Mouse (Mus musculus) erythroblast, embryonic 14.5 days (primary cell): Measurements from ENCODE around the gene Chrm1. TPM values are rescaled to one million over a fixed set of nuclear protein-coding genes. Genes with fewer than 3 reads are reported as not detected.
"Not testable (repeated sequence)": the region's sequence is repeated elsewhere in the genome, so short reads cannot be mapped to it uniquely, and the experiment has no call there.

ENCODE experiments used
- H3K27me3 ChIP-seq: 2 replicates; pipeline ENCODE4 v1.6.1; 2012; ENCODE audit warnings: inconsistent platforms; ENCODE audit not compliant: control insufficient read depth
- H3K36me3 ChIP-seq: 2 replicates; pipeline ENCODE4 v1.6.1; 2012; ENCODE audit warnings: mild to moderate bottlenecking, inconsistent platforms; ENCODE audit not compliant: control insufficient read depth
- H3K4me1 ChIP-seq: 2 replicates; pipeline ENCODE4 v1.6.1; 2012; ENCODE audit warnings: inconsistent platforms; ENCODE audit not compliant: control insufficient read depth
- H3K4me3 ChIP-seq: replicated peaks from 2 replicates; pipeline ENCODE3; 2012; ENCODE audit warnings: moderate library complexity, mild to moderate bottlenecking, inconsistent platforms
- H3K9me3 ChIP-seq: 2 replicates; pipeline ENCODE4 v1.6.1; 2012; ENCODE audit warnings: low read length, inconsistent platforms, mixed read lengths; ENCODE audit not compliant: control insufficient read depth
- GATA1 ChIP-seq: IDR thresholded peaks from 2 replicates; pipeline ENCODE4 v1.6.1; 2012; ENCODE audit warnings: low read length, inconsistent platforms, mixed read lengths
- TAL1 ChIP-seq: IDR thresholded peaks from 3 replicates; pipeline ENCODE4 v1.6.1; 2012; ENCODE audit warnings: low read length, inconsistent platforms, mixed read lengths
- polyA plus RNA-seq: library from polyadenylated mRNA; stranded (reverse); fragments of >175 nt; gene quantifications from 2 replicates; pipeline ENCODE4 v1.2.3, GENCODE M21; 2012

Chrm1 gene
- polyA plus RNA-seq, 1 experiment = not detected

DNA sequence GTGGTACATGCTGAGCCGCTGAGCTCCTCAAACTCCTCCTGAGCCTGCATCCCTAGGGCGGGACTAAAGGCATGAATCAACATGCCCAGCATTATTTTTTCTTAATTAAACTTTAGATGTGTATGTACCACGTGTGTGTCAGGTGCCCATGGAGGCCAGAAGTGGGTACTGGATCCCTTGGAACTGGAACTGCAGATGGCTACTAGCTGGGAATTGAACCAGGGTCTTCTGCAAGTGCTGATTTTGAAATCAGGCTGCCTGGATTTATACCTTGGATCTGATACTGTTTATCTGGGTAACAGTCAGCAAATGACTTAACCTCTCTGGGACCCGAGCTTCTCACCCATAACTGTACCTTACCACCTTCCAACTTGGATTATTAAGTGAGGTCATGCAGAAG lies 58.4 kb downstream of the Chrm1 start:
- Histone ChIP-seq H3K27me3 (no peaks in the 10 kb centered on the region), H3K9me3 (no peaks in the 10 kb centered on the region), H3K4me3 (peak overlapping the region; percentile 80), H3K36me3 (peaks cover 41% of the 10 kb centered on the region), H3K4me1 (peaks cover 80% of the 10 kb centered on the region)
- TF ChIP-seq TAL1 (no peak), GATA1 (no peak)

DNA sequence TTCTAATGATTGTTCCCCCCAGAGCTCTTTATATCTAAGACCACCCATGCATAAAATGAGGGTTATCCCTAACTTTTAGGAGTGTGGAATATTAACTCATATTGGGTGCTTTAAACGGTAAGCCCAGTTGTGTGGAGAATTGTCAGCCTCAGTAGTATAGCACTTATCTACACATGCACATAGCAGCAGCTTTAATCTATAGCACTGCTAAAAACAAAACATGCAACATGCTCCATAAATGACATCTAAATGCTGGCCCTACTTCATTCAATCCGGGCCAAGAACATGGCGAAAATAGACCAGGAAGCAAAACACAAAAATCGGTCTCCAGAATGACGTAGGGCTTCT lies 58.9 kb downstream of the Chrm1 start:
- H3K4me1 ChIP-seq = peaks cover 76% of the 10 kb centered on the region
- H3K27me3 ChIP-seq = no peaks in the 10 kb centered on the region
- H3K4me3 ChIP-seq = peak overlapping the region; percentile 80
- no peaks in the 10 kb centered on the region for H3K9me3 ChIP-seq
- TF ChIP-seq TAL1 (no peak), GATA1 (no peak)
- H3K36me3 ChIP-seq = peaks cover 44% of the 10 kb centered on the region

DNA sequence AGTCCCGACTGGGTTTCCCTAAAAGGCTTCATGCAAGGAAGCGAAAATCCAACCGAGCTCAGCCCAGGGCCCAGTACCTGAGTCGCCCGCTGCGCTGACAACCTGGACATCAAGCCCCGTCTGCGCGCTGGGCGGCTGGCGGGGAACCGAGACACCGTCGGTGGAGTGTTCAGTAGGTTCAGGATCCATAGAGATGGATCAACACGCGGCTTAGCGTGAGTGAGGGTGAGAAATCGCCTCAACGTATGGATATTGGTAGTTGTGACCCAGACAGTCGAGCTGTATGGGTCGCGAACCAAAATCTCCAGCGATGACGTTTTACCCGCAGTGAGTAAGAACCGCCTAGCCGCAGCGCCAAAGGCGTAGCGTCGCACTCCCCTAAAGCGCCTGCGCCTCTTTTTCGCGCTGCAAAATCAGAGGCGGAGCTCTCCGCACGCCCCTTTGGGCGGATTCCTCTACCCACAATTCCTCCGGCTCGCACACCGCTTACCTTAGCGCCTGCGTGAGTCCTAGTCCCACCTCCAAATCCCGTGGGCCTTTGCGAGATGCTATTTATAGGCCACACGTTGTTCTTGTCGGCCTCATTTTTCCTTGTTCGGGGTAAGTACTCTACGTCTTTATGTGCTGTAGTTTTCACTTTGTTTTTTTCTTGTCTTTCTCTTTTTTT lies 59.5 kb downstream of the Chrm1 start, which contains the start of gene Slc3a2:
Gene Slc3a2 (minus strand): TSS at position 463 of the 667 bp plus-strand sequence.
- peaks cover 74% of the 10 kb centered on the region for H3K4me1 ChIP-seq
- H3K36me3 ChIP-seq = peaks cover 47% of the 10 kb centered on the region
- no peaks in the 10 kb centered on the region for H3K9me3 ChIP-seq
- H3K4me3 ChIP-seq = peak within 1 kb of the TSS; percentile 80
- no peak for TF ChIP-seq GATA1
- no peak for TF ChIP-seq TAL1
- no peaks in the 10 kb centered on the region for H3K27me3 ChIP-seq

DNA sequence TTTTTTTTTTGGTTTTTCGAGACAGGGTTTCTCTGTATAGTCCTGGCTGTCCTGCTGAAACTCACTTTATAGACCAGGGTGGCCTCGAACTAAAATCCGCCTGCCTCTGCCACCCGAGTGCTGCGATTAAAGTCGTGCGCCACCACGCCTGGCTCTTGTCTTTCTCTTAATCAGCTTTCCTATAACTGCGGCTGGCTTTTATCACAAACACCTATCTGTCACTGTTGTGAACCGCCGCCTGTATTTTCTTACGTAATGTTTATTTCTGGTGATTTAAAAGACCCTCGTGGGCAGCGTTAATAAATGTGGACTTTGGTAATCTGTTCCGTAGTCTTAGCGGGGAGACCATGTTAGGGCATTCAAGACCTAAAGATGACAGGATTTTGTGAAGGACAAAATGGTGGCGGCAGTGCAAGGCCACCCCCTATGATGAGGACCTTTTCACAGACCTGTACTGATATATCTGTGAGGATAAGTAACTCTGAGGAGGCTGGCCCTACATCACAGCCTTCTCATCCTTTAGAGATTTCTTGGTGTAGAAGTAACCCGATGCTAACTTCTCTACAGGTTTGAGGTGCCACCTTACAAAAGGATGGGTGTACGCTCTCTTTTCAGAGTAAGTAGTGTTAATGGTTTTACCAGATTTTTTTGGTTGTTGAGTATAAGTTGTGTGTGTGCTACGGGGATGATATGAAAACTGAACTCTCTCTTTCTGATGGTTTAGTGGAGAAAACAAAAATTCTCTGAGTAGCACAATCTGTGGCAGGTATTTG lies 60.2 kb downstream of the Chrm1 start:
- Histone ChIP-seq H3K9me3 (no peaks in the 10 kb centered on the region), H3K4me1 (peaks cover 67% of the 10 kb centered on the region), H3K36me3 (peaks cover 47% of the 10 kb centered on the region), H3K4me3 (peak overlapping the region; percentile 80), H3K27me3 (no peaks in the 10 kb centered on the region)
- no peak for TF ChIP-seq TAL1
- no peak for TF ChIP-seq GATA1

DNA sequence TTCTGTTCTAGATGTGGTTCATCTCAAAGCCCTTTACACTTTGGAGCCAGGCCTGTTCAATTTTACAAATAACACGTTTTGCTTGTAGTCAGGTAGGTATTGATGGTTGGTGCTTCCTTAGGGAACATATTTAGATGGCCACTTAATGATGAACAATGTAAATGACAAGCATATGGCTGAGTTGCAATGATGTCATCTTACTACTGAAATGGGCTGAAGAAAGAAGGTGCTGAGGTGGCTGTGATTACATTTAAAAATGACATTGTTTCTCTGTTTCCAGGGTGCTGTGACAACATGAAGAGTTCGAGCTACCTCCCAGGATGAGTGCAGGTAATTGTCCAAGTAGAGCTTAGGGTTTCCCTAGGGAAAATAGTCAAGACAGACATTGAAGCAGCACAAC lies 60.8 kb downstream of the Chrm1 start:
- Histone ChIP-seq H3K9me3 (no peaks in the 10 kb centered on the region), H3K4me1 (peaks cover 63% of the 10 kb centered on the region), H3K27me3 (no peaks in the 10 kb centered on the region), H3K4me3 (peak overlapping the region; percentile 80), H3K36me3 (peaks cover 47% of the 10 kb centered on the region)
- TF ChIP-seq TAL1 (no peak), GATA1 (no peak)

DNA sequence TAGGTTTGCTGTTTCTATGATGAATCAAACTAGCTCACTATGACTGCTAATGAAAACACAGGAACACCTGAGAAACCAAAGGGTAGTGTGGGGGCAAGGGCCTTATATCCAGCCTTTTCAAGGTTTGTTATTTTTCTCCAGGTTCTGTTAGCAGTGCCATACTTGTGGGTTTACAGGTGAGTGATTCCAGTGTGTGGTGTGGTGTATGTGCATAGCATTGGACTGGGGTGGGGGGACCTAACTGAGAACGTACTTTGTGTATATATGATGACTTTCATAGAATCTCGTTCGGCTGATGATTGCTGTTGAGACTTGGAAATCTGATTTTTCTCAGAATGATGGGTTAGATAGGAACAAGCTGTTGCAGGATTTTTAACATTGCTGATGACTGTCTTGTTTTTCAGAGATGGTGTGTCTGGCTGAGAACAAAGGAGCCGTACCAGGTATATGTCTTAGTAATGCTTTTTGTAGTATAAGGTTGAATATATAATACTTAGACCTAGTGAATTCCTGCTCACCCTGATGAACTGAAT lies 61.6 kb downstream of the Chrm1 start:
- TF ChIP-seq TAL1 (no peak), GATA1 (no peak)
- Histone ChIP-seq H3K9me3 (no peaks in the 10 kb centered on the region), H3K4me1 (peaks cover 58% of the 10 kb centered on the region), H3K36me3 (peaks cover 46% of the 10 kb centered on the region), H3K4me3 (peak overlapping the region; percentile 80), H3K27me3 (no peaks in the 10 kb centered on the region; the same call in 1 of the 2 replicates)

DNA sequence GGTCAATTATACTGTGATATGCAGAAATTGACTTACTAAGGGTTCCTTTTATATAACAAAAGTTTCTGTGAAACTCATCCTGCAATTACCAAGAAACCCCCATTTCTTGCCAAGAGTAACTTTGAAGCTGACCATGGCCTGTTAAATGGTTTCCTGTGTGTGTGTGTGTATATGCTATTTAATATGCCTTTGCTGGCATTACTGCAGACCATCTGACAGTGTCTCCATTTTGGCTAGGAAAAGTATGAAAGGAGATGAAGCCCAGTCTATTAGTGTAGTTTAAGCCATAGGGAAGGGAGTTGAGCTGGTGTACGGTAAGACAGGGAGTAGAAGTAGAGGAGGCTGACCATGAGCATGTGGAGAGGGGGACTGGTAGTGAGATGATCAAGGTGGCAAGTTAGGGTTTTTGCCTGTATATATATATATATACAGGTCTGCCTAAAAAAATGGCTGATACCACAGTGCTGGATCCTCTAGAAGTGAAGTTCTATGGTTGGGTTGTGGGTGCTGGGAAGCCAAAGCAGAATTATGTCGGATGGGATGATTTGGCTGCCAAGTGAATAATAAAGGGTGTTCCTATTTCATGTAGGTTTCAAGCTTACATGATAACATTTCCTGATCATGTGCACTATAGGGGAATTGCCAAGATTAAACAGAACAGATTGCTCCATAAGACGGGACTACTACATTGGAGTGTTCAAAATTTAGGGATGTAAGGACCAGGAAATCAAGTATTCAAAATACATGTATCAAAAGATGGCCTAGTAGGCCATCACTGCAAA lies 63.2 kb downstream of the Chrm1 start:
- no peak overlapping the region for H3K4me3 ChIP-seq

DNA sequence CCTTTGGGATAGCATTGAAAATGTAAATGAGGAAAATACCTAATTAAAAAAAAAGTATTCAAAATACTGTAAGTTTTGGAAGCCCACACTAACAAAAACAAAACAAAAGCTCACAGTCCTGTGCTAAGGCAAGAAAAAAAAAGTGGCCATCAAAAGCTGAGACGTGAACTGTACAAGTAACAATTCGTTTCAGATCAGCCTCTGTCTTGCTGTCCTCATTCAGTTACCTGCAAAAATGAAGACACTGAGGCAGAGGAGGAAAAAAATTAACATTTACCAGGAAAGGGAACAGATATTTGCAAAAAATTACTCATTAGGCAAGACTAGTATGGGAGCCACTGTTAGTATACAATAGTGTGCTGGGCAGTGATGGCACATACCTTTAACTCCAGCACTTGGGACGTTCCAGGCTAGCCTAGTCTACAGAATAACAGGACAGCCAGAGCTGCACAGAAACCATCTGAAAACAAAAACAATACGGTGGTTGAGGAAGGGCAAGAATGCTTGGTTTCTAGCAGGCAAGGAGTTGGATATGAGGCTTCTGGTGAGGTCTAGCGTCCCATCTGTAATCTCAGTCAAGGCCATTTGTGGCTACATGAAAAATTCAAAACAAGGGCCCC lies 64.0 kb downstream of the Chrm1 start:
- Histone ChIP-seq H3K4me1 (peaks cover 36% of the 10 kb centered on the region), H3K27me3 (peaks cover 3% of the 10 kb centered on the region), H3K9me3 (peaks cover 2% of the 10 kb centered on the region), H3K36me3 (peaks cover 41% of the 10 kb centered on the region), H3K4me3 (no peak overlapping the region)
- TF ChIP-seq GATA1 = no peak
- TF ChIP-seq TAL1 = no peak

More for the DNA sequence above, 63.2 kb downstream of the Chrm1 start:
- H3K36me3 ChIP-seq = peaks cover 41% of the 10 kb centered on the region
- H3K4me1 ChIP-seq = peaks cover 42% of the 10 kb centered on the region
- TF ChIP-seq GATA1 (no peak), TAL1 (no peak)
- H3K9me3 ChIP-seq = no peaks in the 10 kb centered on the region
- H3K27me3 ChIP-seq = no peaks in the 10 kb centered on the region; the same call in 1 of the 2 replicates

DNA sequence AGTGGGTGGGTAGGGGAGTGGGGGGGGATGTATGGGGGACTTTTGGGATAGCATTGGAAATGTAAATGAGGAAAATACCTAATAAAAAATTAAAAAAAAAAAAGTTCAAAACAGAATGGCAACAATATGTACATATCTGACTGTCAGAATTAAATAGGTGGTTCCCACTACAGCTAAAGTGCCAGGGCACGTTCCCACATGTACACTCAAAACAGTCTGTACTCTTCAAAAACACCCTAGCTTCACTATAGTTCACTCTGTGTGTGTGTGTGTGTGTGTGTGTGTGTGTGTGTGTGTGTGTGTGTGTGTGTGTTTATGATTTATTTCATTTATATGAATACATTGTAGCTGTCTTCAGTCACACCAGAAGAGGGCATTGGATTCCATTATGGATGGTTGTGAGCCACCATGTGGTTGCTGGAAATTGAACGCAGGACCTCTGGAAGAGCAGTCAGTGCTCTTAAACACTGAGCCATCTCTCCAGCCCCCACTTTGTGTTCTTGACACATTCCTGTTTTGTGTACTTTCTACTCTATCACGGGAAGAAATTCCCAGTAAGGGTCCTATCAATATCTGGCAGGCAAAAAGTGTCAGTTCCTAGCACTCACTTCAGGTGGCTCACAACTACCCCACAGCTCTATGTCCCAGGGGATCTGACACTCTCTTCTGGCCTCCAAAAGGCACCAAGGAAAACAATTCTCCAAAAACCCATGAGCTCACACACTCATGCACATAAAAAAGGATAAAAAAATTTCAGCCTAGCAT lies 64.9 kb downstream of the Chrm1 start:
- Histone ChIP-seq H3K27me3 (peaks cover 10% of the 10 kb centered on the region), H3K36me3 (peaks cover 41% of the 10 kb centered on the region), H3K4me1 (peaks cover 32% of the 10 kb centered on the region)
- H3K9me3 ChIP-seq, H3K4me3 ChIP-seq: not testable (repeated sequence)
